Mouse (Mus musculus): ENCODE data around the gene Birc5.
"Not testable (repeated sequence)": the region's sequence is repeated elsewhere in the genome, so short reads cannot be mapped to it uniquely, and the experiment has no call there.

Birc5 gene

GRCm38 (mm10) chr11:117848985-117849671 is at the start of gene Birc5:
Gene Birc5, plus strand, starts transcription at chr11:117849251.
- DNase-seq (ENCODE audit: low read depth): peak; percentile 99

DNA sequence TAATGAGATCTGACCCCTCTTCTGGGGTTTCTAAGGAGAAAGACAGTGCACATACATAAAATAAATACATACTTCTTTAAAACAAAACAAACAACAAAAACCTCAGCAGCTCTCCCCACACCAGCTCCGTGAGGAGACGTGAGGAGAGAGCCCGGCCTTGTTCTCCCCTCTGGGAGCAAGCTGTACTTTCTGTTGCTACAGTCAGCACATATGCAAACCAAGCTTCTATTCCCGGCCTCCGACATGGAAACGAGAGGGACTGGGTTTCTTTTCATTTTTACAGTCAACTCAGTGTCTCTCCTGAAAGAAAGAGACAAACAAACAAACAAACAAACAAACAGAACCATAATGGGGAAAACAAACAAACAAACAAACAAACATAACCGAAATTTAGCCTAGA is 49.0 kb upstream of the Birc5 start:
- no peak for DNase-seq (ENCODE audit: low read depth)

DNA sequence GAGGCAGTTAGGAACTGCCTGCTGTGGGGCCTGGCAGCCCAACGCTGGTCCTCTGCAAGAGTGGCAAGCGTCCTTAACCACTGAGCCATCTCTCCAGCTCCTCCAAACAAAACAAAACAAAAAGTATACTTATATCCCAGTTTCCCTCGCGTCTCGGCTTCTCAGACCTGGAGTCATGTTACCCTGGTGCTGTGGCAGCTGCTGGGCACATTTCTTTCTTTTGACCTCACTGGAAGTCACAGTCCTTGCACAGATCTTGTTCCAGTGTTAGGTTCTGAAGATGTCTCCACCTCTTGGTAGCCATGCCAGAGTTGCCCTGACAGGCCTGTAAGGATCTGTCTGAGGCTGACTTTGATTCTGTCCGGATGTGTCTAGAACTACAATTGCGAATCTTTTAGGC is 47.4 kb upstream of the Birc5 start:
- no peak for DNase-seq (ENCODE audit: low read depth)

DNA sequence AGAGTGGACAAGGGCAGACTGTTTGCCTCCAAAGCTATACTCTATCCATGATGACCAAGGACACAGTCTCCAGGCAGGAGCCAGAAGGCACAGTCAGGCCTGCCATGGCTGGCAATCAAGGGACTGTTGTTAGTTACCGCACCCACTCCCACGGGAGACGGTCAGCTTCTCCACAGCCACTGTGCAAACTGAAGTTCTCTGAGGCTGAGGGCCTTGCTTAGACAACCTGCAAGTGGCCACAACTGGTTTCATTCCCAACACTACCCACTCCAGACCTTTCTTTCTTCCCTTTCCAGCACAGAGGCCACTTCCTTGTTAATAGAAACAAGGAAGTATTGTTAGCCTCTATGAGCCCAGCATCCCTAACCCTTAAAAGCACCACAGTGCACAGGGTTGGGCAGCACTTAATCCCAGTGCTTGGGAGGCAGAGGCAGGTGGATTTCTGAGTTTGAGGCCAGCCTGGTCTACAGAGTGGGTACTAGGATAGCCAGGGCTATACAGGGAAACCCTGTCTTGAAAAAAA is 45.8 kb upstream of the Birc5 start:
- no peak for DNase-seq (ENCODE audit: low read depth)

GRCm38 (mm10) chr11:117806781-117807180 is 42.3 kb upstream of the Birc5 start:
- DNase-seq (ENCODE audit: low read depth): no peak

- DNase-seq (ENCODE audit: low read depth): peak; percentile 83
These were observed 39.4 kb upstream of the Birc5 start, which contains the start of the genes Gm20708 and Syngr2 for GRCm38 (mm10) chr11:117809407-117810311. Gene Gm20708, plus strand, starts transcription at chr11:117809668. Gene Syngr2, plus strand, starts transcription at chr11:117809668.

DNA sequence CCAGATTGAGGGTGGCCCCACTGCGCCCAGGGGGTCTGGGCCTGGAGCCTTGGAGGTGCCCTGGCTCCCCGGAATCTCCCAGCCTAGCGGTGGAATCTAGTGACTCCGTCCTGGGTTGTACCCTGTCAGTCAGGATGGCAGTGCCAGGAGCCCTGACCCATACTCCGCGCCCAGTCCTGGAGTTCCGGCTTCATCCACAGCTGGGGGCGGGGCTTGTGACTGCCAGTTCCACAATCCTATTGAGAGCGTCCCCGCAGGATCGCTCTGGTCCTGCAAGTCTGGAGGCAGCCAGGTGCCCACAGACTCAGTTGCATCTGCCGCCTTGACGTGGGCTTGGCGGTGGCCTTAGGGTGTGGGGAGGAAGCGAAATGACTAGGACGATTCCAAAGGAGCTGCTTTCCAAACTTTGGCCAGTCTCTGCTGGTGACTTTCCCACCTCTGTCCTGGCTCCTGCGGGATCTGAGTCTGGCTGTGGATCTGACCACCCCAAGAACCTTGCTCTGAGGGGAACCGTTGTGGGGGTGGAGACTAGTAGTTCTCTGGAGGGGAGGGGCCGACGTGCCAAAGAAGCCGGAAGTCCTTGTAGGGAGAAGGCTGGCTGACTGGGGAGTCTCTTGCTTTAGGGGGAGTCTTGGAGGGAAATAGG is 38.5 kb upstream of the Birc5 start:
- peak; percentile 93 for DNase-seq (ENCODE audit: low read depth)

- DNase-seq (ENCODE audit: low read depth): no peak
These were observed 35.2 kb upstream of the Birc5 start for GRCm38 (mm10) chr11:117813867-117814266.

DNA sequence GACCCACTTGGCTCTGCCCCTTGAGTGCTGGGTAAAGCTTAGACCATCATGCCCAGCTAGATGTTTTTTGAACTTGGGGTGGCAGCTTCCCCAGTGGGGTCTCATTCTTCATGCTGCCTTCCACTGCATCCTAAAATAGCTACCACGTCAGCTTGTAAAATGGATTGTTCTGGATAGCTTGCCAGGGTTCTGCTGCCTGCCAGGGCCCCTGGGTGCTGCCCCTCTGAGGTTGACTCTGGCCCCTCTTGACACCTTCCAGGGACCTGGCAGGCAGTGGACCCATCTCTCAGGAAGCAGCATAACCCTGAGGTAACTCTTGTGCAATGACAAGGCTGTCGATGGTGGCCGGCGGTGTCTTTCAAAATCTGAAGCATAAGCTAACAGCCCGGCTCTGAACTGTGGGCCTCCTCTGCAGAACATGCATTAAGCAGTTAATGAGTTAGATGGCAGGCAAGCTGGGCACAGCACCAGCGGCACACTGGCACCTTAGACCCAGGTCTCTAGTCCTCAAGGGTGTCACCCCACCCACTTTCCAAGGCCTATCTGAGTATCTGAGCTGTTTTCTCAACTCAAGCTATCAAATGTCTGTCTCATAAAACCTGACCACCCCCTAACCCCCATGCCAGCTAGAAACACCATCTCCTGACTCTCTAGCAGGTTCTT is 34.2 kb upstream of the Birc5 start:
- no peak for DNase-seq (ENCODE audit: low read depth)

GRCm38 (mm10) chr11:117815850-117816249 is 33.2 kb upstream of the Birc5 start:
- DNase-seq (ENCODE audit: low read depth): not testable (repeated sequence)

GRCm38 (mm10) chr11:117816389-117816996 is 32.6 kb upstream of the Birc5 start:
- DNase-seq (ENCODE audit: low read depth): no peak

DNA sequence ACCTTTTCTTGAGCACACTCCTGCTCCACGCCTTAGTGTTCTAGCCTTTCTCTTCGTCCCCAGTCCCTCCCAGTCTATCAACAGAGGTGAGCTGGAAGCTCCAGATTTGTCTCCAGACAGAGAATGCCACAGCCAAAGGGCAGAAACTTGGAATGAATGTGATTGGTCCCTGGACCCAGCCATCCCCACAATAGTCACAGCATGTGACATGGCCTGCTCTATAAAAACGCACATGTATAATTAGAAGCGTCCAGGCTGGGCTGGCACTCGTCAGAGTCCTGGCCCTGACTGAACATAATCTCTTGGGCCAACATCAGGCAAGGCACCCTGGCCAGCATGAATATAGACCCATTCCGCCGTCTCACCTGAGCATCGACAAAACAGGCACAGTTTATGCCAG is 30.0 kb upstream of the Birc5 start:
- DNase-seq (ENCODE audit: low read depth): no peak

DNA sequence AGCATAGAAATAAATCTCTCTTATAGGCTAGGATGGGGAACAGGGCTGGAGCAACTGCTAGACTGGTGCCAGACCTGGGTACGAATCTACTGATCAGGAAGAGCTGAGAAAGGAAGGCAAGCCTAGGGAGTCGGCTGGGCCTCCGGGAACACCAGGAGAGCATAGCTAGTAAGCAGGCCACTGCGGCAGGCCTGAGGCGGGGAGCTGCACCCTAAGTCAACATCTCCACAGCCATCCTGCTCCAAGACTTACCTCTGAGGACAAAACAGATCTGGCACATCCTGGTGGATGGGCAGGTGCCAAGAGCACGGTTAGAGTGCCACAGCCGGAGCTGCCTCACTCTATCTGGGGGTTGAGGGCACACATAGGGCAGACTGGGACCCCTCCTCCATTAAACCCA is 28.9 kb upstream of the Birc5 start:
- DNase-seq (ENCODE audit: low read depth): no peak

DNA sequence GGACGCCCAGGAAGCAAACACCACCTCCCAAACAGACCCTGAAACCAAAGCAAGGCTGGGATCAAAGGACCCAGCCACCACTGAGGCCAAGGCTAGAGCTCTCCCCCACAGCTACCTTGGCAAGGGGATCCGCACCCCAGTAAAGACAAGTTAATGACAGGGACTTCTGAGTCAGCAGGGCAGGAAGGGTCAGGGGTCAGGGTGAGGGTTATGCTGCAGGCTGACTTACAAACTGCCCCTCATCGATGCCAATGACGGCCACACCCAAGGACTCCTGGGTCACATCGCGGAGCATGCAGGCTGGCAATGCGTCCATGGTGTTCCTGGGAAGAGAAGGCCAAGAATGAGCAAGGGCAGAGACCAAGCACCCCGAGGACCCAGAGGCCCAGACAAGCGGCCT is 27.2 kb upstream of the Birc5 start:
- DNase-seq (ENCODE audit: low read depth): no peak

GRCm38 (mm10) chr11:117822728-117823241 is 26.3 kb upstream of the Birc5 start:
- DNase-seq (ENCODE audit: low read depth): peak; percentile 95

DNA sequence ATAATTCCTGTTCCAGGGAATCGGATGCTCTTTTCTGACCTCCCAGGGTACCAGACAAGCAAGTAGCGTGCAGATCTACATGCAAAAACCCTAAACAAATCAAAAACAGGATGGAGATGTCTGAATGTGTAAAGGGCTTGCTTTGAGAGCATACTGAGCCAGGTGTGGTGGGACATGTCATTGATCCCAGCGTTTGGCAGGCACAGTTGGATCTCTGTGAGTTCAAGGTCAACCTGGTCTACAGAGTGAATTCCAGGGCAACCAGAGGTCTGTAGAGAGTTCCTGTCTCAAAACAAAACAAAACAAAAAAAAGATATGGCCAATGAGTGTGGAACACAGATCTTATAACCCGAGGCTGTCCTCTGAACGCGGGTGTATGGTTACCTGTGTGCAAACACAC is 25.6 kb upstream of the Birc5 start:
- no peak for DNase-seq (ENCODE audit: low read depth)

- peak; percentile 94 for DNase-seq (ENCODE audit: low read depth)
These were observed 24.7 kb upstream of the Birc5 start for GRCm38 (mm10) chr11:117824060-117824969.

DNA sequence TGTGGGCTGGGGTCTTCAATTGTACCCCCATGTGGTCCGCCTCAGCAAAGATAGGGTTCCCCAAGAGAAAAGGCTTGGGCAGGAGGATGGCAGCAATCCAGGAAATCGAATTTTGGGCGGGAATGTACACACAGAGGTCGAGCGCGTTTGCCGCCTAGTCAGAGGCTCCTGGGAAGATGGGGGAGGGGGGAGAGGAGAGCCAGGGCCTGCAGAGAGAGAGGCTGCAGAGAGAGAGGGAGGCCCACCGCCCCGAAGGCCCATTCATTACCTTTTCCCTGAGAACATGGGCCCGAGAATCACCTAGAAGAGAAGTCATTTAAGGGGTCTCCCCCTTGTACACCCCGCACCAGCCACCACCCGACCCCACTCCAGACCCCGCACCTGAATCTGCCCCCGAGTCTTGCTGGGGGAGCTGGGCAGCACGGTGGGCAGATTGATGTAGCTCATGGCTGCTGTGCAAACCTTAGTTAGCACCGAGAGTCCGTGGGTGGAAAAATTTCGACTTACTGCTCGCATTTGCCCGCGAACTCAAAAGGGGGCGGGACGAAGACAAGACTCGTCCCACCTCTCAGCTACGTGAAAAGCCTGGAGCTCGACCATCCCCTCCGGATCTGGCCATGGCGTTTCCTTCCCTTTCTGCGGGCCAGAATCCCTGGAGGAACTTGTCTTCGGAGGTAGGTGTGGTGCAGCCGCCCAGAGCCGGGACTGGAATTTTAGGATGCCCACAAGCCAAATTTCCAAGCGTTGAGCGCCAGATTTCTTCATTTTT is 23.5 kb upstream of the Birc5 start, which contains the start of the genes Afmid and Tk1:
Gene Afmid (plus strand): TSS at position 592 of the 769 bp plus-strand sequence.
Gene Tk1 (minus strand): TSS at position 760 of the 769 bp plus-strand sequence.
- peak; percentile 94 for DNase-seq (ENCODE audit: low read depth)

DNA sequence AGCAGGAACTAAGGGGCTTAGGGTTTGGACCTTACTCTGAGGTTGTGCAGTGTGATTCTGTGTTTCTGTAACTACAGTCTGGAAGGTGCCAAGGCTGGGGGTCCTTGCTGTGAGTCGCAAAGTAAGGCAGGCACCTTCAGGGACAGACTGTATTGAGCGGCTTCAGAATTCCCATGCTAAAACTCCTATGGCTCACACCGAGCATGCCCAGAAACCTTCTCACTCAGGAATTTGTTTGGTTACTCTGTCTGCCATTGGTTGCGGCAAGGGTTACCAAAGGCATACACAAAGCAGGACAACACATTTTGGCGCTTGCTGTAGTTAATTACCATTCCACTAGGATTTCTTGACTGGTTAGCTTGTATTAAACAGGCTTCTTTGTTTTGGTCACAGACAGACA is 22.9 kb upstream of the Birc5 start:
- peak; percentile 75 for DNase-seq (ENCODE audit: low read depth)
